Mouse (Mus musculus) CH12.LX (cell line): Measurements from ENCODE around the gene Tmem196. TPM values are rescaled to one million over a fixed set of nuclear protein-coding genes. Genes with fewer than 3 reads are reported as not detected.

Source experiments
- DNase-seq: peaks from one replicate; pipeline ENCODE4 v3.0.0-alpha.2; 2013; ENCODE audit errors: extremely low read depth
- H3K27ac ChIP-seq: 2 replicates; pipeline ENCODE4 v1.5.1; 2012; ENCODE audit warnings: low read depth, mild to moderate bottlenecking, control low read depth, moderate library complexity; ENCODE audit not compliant: insufficient read depth
- H3K27me3 ChIP-seq: replicated peaks from 2 replicates; pipeline ENCODE3; 2012; ENCODE audit warnings: inconsistent platforms
- H3K36me3 ChIP-seq, 2 experiments: replicated peaks in 1 of 2; 2 replicates each; pipeline versions ENCODE3 to v1.6.1; 2012; ENCODE audit warnings: inconsistent platforms in 1 of 2, low read length in 1 of 2, mild to moderate bottlenecking in 1 of 2, mixed read lengths in 1 of 2, moderate library complexity in 1 of 2; ENCODE audit not compliant: control insufficient read depth in 1 of 2, insufficient read depth in 1 of 2
- H3K4me1 ChIP-seq, 2 experiments: 2 replicates each; pipeline ENCODE4 v1.6.1; 2012; ENCODE audit warnings: inconsistent platforms in 1 of 2, moderate library complexity in 1 of 2; ENCODE audit not compliant: insufficient read depth in 2 of 2, control insufficient read depth in 1 of 2
- H3K4me2 ChIP-seq: 2 replicates; pipeline ENCODE4 v1.6.1; 2012; ENCODE audit warnings: low read depth, mild to moderate bottlenecking, control low read depth; ENCODE audit not compliant: poor library complexity, insufficient read depth, severe bottlenecking
- H3K4me3 ChIP-seq, 3 experiments: fragments of 150-350 bp in 1 of 3; sonication (generic) in 1 of 3; replicated peaks in 1 of 3; 2 replicates each; pipeline versions ENCODE3 to v1.5.1; 2011 to 2012; ENCODE audit warnings: low read depth in 2 of 3, low read length in 2 of 3, mild to moderate bottlenecking in 2 of 3, moderate library complexity in 2 of 3, control low read depth in 1 of 3, improper control_type of control experiment in 1 of 3, inconsistent platforms in 1 of 3, mixed read lengths in 1 of 3; ENCODE audit not compliant: poor library complexity in 1 of 3
- H3K79me2 ChIP-seq: replicated peaks from 2 replicates; pipeline ENCODE4 v1.6.1; 2012; ENCODE audit warnings: mild to moderate bottlenecking, moderate library complexity; ENCODE audit not compliant: control insufficient read depth, poor library complexity, insufficient read depth, severe bottlenecking; ENCODE audit errors: extremely low read depth
- H3K9ac ChIP-seq: 2 replicates; pipeline ENCODE4 v1.6.1; 2012; ENCODE audit warnings: low read depth, mild to moderate bottlenecking, control low read depth, moderate library complexity; ENCODE audit not compliant: insufficient read depth
- H3K9me3 ChIP-seq: replicated peaks from 2 replicates; pipeline ENCODE3; 2012; ENCODE audit warnings: low read length, inconsistent platforms, mixed read lengths
- CTCF ChIP-seq, 2 experiments: IDR thresholded peaks in 1 of 2; conservative IDR thresholded peaks in 1 of 2; 2 replicates each; pipeline ENCODE4 v1.5.1; 2011 to 2012; ENCODE audit warnings: low read depth in 2 of 2, low read length in 2 of 2, improper control_type of control experiment in 1 of 2, inconsistent platforms in 1 of 2, mild to moderate bottlenecking in 1 of 2, moderate library complexity in 1 of 2
- E2F4 ChIP-seq: IDR thresholded peaks from 2 replicates; pipeline ENCODE4 v1.6.1; 2011; ENCODE audit warnings: low read depth, low read length, improper control_type of control experiment; ENCODE audit not compliant: insufficient replicate concordance
- EP300 ChIP-seq: IDR thresholded peaks from 2 replicates; pipeline ENCODE4 v1.6.1; 2011; ENCODE audit warnings: low read length, improper control_type of control experiment
- ETS1 ChIP-seq: conservative IDR thresholded peaks from 2 replicates; pipeline ENCODE4 v1.6.1; 2012; ENCODE audit warnings: low read depth, mild to moderate bottlenecking, inconsistent platforms, low read length, improper control_type of control experiment, moderate library complexity
- GABPA ChIP-seq: IDR thresholded peaks from 2 replicates; pipeline ENCODE4 v1.6.1; 2012; ENCODE audit warnings: low read depth, low read length, improper control_type of control experiment, inconsistent platforms; ENCODE audit not compliant: insufficient replicate concordance
- IRF4 ChIP-seq: IDR thresholded peaks from 2 replicates; pipeline ENCODE4 v1.6.1; 2014; ENCODE audit warnings: low read depth, mild to moderate bottlenecking, inconsistent platforms, low read length, improper control_type of control experiment
- JUN ChIP-seq: IDR thresholded peaks from 2 replicates; pipeline ENCODE4 v1.6.1; 2011; ENCODE audit warnings: low read depth, mild to moderate bottlenecking, low read length, improper control_type of control experiment, moderate library complexity; ENCODE audit not compliant: insufficient read depth
- MEF2A ChIP-seq: IDR thresholded peaks from 2 replicates; pipeline ENCODE4 v1.6.1; 2014; ENCODE audit warnings: low read depth, mild to moderate bottlenecking, inconsistent platforms, low read length, improper control_type of control experiment, borderline replicate concordance
- NRF1 ChIP-seq: IDR thresholded peaks from 2 replicates; pipeline ENCODE4 v1.6.1; 2014; ENCODE audit warnings: low read depth, mild to moderate bottlenecking, inconsistent platforms, low read length, improper control_type of control experiment, moderate library complexity
- POLR2A ChIP-seq: IDR thresholded peaks from 2 replicates; pipeline ENCODE4 v1.6.1; 2011; ENCODE audit warnings: low read depth, mild to moderate bottlenecking, improper control_type of control experiment, low read length
- POLR2AphosphoS2 ChIP-seq: IDR thresholded peaks from 2 replicates; pipeline ENCODE4 v1.6.1; 2011; ENCODE audit warnings: low read depth, low read length, improper control_type of control experiment
- RAD21 ChIP-seq: IDR thresholded peaks from 2 replicates; pipeline ENCODE4 v1.6.1; 2011; ENCODE audit warnings: low read depth, mild to moderate bottlenecking, low read length, improper control_type of control experiment, moderate library complexity
- SIN3A ChIP-seq: IDR thresholded peaks from 2 replicates; pipeline ENCODE4 v1.6.1; 2012; ENCODE audit warnings: low read length, improper control_type of control experiment, inconsistent platforms
- TBP ChIP-seq: conservative IDR thresholded peaks from 2 replicates; pipeline ENCODE4 v1.6.1; 2011; ENCODE audit warnings: low read depth, low read length, improper control_type of control experiment
- TCF12 ChIP-seq: IDR thresholded peaks from 2 replicates; pipeline ENCODE4 v1.6.1; 2014; ENCODE audit warnings: low read depth, mild to moderate bottlenecking, inconsistent platforms, low read length, improper control_type of control experiment
- USF2 ChIP-seq: conservative IDR thresholded peaks from 2 replicates; pipeline ENCODE4 v1.6.1; 2011; ENCODE audit warnings: low read depth, low read length, improper control_type of control experiment
- ZC3H11A ChIP-seq: IDR thresholded peaks from 2 replicates; pipeline ENCODE4 v1.6.1; 2012; ENCODE audit warnings: low read depth, mild to moderate bottlenecking, inconsistent platforms, low read length, improper control_type of control experiment
- dilution Hi-C: fragments of 300-500 bp; cut with MboI; formaldehyde crosslinking; loops from 2 replicates; pipeline ENCODE4 v1.14.3; 2020; ENCODE audit warnings: low sequenced_read_pairs; ENCODE audit not compliant: extremely low pct_unique_long_range_greater_than_20kb, extremely low pct_ligation_motif_present
- in situ Hi-C: fragments of 300-500 bp; cut with MboI; formaldehyde crosslinking; loops from 3 replicates; pipeline ENCODE4 v1.14.3; 2019; ENCODE audit warnings: low sequenced_read_pairs, low pct_ligation_motif_present, low pct_unique_long_range_greater_than_20kb, mixed read lengths
- polyA plus RNA-seq: library from polyadenylated mRNA; unstranded; fragments of >175 nt; gene quantifications from 2 replicates; pipeline ENCODE4 v1.2.1, GENCODE M21; 2012; ENCODE audit warnings: low read depth; ENCODE audit not compliant: insufficient read length
- total RNA-seq, 2 experiments: library from RNA; depleted of rRNA; stranded (reverse); fragments of 300-350 nt in 1 of 2; fragments of >200 nt in 1 of 2; gene quantifications; 2 replicates each; pipeline ENCODE4 v1.2.3; 2012 to 2014

Tmem196 gene
- total and polyA plus RNA-seq, 3 experiments, result not detected

- H3K9ac ChIP-seq, result no peak overlapping the region
- no peak overlapping the region for H3K4me3 ChIP-seq
- H3K27ac ChIP-seq, result no peak overlapping the region
- no peaks in the 10 kb centered on the region for H3K79me2 ChIP-seq
- no peak for DNase-seq
- H3K27me3 ChIP-seq, result no peaks in the 10 kb centered on the region
- no peak overlapping the region for H3K4me2 ChIP-seq
- no peaks in the 10 kb centered on the region for H3K9me3 ChIP-seq
- in situ Hi-C loops, result no loop called here
- no peaks in the 10 kb centered on the region for H3K4me1 ChIP-seq
- dilution Hi-C loops, result no loop called here
- H3K36me3 ChIP-seq, result no peaks in the 10 kb centered on the region
- TF ChIP-seq POLR2A (no peak), TBP (no peak), MEF2A (no peak)
- TF ChIP-seq, all 38 proteins: peak for 0
Measured at GRCm38 (mm10) chr12:120014768-120015167, 69.1 kb downstream of the Tmem196 start.

DNA sequence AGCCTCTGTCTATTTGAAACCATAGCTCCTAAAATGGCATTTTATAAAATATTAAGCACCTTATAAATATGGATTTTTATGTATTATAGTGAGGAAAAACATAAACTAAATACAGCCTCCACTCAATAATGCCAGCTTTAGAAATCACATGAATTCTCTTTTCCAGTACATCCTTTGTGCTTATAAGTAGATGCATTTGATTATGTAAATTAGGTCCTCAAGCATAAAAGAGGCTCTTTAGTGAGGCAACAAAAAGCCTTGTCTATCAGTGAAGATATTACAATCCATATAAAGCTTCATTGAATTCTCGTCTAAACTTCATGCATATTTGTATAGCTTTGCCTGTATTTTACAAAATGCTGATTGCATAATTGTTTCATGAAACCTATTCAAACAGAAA is 69.6 kb downstream of the Tmem196 start:
- Histone ChIP-seq H3K4me1 (no peaks in the 10 kb centered on the region), H3K4me3 (no peak overlapping the region), H3K27ac (no peak overlapping the region), H3K79me2 (no peaks in the 10 kb centered on the region), H3K4me2 (no peak overlapping the region), H3K9me3 (no peaks in the 10 kb centered on the region), H3K27me3 (no peaks in the 10 kb centered on the region), H3K9ac (no peak overlapping the region), H3K36me3 (no peaks in the 10 kb centered on the region)
- no peak for TF ChIP-seq CTCF (conservative IDR thresholded peaks at IDR 0.05 in 1 of 2, IDR thresholded peaks at IDR 0.05 in 1 of 2; ENCODE audit: low read depth in 2 of 2, low read length in 2 of 2)
- no peak for TF ChIP-seq POLR2A
- TF ChIP-seq SIN3A, result no peak
- no peak for TF ChIP-seq POLR2AphosphoS2
- no peak for TF ChIP-seq JUN
- TF ChIP-seq USF2, result no peak
- no peak for TF ChIP-seq ZC3H11A
- no peak for TF ChIP-seq TCF12
- TF ChIP-seq IRF4, result no peak
- TF ChIP-seq NRF1, result no peak
- no peak for TF ChIP-seq RAD21
- TF ChIP-seq E2F4, result no peak
- no peak for TF ChIP-seq ETS1
- TF ChIP-seq GABPA, result no peak
- no peak for TF ChIP-seq EP300
- in situ Hi-C loops, result no loop called here
- no peak for DNase-seq
- dilution Hi-C loops, result no loop called here
